Mouse (Mus musculus) CH12.LX (cell line): ENCODE measurements around the gene Zfp358.

ENCODE experiments used
- CTCF ChIP-seq, 2 experiments: IDR thresholded peaks in 1 of 2; conservative IDR thresholded peaks in 1 of 2; 2 replicates each; pipeline ENCODE4 v1.5.1; 2011 to 2012; ENCODE audit warnings: low read depth in 2 of 2, low read length in 2 of 2, improper control_type of control experiment in 1 of 2, inconsistent platforms in 1 of 2, mild to moderate bottlenecking in 1 of 2, moderate library complexity in 1 of 2
- E2F4 ChIP-seq: IDR thresholded peaks from 2 replicates; pipeline ENCODE4 v1.6.1; 2011; ENCODE audit warnings: low read depth, low read length, improper control_type of control experiment; ENCODE audit not compliant: insufficient replicate concordance
- EP300 ChIP-seq: IDR thresholded peaks from 2 replicates; pipeline ENCODE4 v1.6.1; 2011; ENCODE audit warnings: low read length, improper control_type of control experiment
- IRF4 ChIP-seq: IDR thresholded peaks from 2 replicates; pipeline ENCODE4 v1.6.1; 2014; ENCODE audit warnings: low read depth, mild to moderate bottlenecking, inconsistent platforms, low read length, improper control_type of control experiment
- JUND ChIP-seq: conservative IDR thresholded peaks from 2 replicates; pipeline ENCODE4 v1.6.1; 2011; ENCODE audit warnings: low read depth, low read length, improper control_type of control experiment
- MEF2A ChIP-seq: IDR thresholded peaks from 2 replicates; pipeline ENCODE4 v1.6.1; 2014; ENCODE audit warnings: low read depth, mild to moderate bottlenecking, inconsistent platforms, low read length, improper control_type of control experiment, borderline replicate concordance
- USF1 ChIP-seq: IDR thresholded peaks from 2 replicates; pipeline ENCODE4 v1.6.1; 2014; ENCODE audit warnings: low read depth, mild to moderate bottlenecking, inconsistent platforms, low read length, improper control_type of control experiment
- ZC3H11A ChIP-seq: IDR thresholded peaks from 2 replicates; pipeline ENCODE4 v1.6.1; 2012; ENCODE audit warnings: low read depth, mild to moderate bottlenecking, inconsistent platforms, low read length, improper control_type of control experiment
- ZMIZ1 ChIP-seq: IDR thresholded peaks from 2 replicates; pipeline ENCODE4 v1.6.1; 2012; ENCODE audit warnings: low read depth, mild to moderate bottlenecking, inconsistent platforms, low read length, improper control_type of control experiment
- ZNF384 ChIP-seq: IDR thresholded peaks from 2 replicates; pipeline ENCODE4 v1.6.1; 2012; ENCODE audit warnings: low read depth, low read length, improper control_type of control experiment, inconsistent platforms

- TF ChIP-seq USF1 (no peak), ZC3H11A (no peak), CTCF (conservative IDR thresholded peaks at IDR 0.05 in 1 of 2, IDR thresholded peaks at IDR 0.05 in 1 of 2; ENCODE audit: low read depth in 2 of 2, low read length in 2 of 2) (no peak), E2F4 (no peak), ZNF384 (no peak), IRF4 (no peak), JUND (no peak), ZMIZ1 (no peak), EP300 (no peak), MEF2A (no peak)
Measured at GRCm38 (mm10) chr8:3502217-3502616, 9.3 kb downstream of the Zfp358 start.
